Mouse (Mus musculus) neural tube, embryonic 10.5 days (tissue): ENCODE measurements around the gene Tshb.

Source experiments
- DNase-seq: peaks from one replicate; pipeline ENCODE4 v3.0.0-alpha.2; 2017; ENCODE audit warnings: low spot score; ENCODE audit errors: extremely low spot score

Gene Tshb

GRCm38 (mm10) chr3:102738161-102738901, 44.2 kb downstream of the Tshb start:
- DNase-seq: no peak

GRCm38 (mm10) chr3:102737106-102737505, 45.4 kb downstream of the Tshb start:
- no peak for DNase-seq

GRCm38 (mm10) chr3:102736436-102736835, 46.1 kb downstream of the Tshb start:
- DNase-seq: no peak

GRCm38 (mm10) chr3:102735638-102736037, 46.9 kb downstream of the Tshb start:
- no peak for DNase-seq

- no peak for DNase-seq
These were observed 47.4 kb downstream of the Tshb start for GRCm38 (mm10) chr3:102735031-102735558.

GRCm38 (mm10) chr3:102734313-102735030, 48.0 kb downstream of the Tshb start, which contains the start of gene Tspan2:
Gene Tspan2, plus strand, starts transcription at chr3:102734529.
- DNase-seq: peak; percentile 83

- DNase-seq: no peak
These were observed 48.6 kb downstream of the Tshb start for GRCm38 (mm10) chr3:102733936-102734312.

- no peak for DNase-seq
These were observed 49.5 kb downstream of the Tshb start for GRCm38 (mm10) chr3:102733050-102733449.

- no peak for DNase-seq
These were observed 49.9 kb downstream of the Tshb start for GRCm38 (mm10) chr3:102732619-102733018.

- no peak for DNase-seq
These were observed 51.4 kb downstream of the Tshb start for GRCm38 (mm10) chr3:102731112-102731511.

- no peak for DNase-seq
These were observed 53.1 kb downstream of the Tshb start for GRCm38 (mm10) chr3:102729416-102729815.
